Mouse (Mus musculus) olfactory bulb, adult 2 months (tissue): Measurements from ENCODE around the gene Dok1.

Experiments
- CTCF ChIP-seq: fragments of 200-500 bp; IDR thresholded peaks from 2 replicates; pipeline ENCODE4 v1.5.1; 2012; ENCODE audit warnings: low read depth, mild to moderate bottlenecking, low read length, moderate library complexity; ENCODE audit not compliant: insufficient read depth
- POLR2A ChIP-seq: fragments of 200-500 bp; IDR thresholded peaks from 2 replicates; pipeline ENCODE4 v1.6.1; 2012; ENCODE audit warnings: mild to moderate bottlenecking, low read depth, low read length, moderate library complexity; ENCODE audit not compliant: insufficient read depth

DNA sequence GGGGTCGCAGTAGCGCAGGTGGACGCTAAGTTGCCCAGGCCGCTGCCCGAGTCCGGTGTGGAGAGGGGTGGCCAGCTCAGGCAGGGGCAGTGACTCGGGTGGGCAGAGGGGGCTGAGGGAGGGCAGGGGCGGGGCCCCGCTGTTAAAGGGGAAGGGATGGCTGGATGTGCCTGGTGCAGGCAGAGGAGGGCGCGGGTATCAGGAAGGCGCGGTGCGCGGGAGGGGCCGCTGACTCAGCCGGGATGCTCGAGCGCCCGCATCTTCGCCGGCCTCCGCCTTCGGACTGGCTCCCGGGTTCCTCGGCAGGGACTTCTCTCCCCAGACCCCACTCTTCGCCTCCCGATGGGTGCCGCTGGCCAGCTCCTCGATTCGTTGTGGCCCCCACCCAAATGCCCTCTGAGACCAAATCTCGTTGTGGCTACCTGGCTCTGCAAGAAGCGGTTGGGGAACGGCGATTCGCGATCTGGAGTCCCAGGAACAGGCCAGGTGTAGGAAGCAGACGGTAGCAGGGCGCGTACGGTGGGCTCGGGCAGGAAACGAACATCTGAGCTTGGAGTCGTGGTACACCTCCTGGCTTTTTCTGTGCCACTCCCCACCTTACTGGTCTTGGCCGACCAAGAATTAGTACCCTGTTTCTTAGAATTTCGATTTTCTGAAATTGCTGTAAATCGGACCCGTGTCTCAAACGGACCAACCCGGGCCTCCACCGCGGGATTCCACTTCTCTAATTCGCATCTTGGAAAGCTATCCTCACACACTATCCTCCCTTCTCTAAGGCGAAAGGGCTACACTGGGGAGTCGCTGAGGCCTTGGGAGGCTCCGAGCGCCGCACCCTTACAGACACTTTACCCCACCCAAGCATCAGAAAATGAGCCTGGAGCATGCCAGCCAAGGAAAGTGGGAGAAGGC, 37.3 kb upstream of the Dok1 start:
- TF ChIP-seq CTCF: no peak
- no peak for TF ChIP-seq POLR2A
